Mouse (Mus musculus) lung, adult 2 months (tissue): ENCODE results near the gene Hoxa7. TPM values are rescaled to one million over a fixed set of nuclear protein-coding genes. Genes with fewer than 3 reads are reported as not detected.
A peak's percentile ranks its signal among the peaks of the same experiment; 100 is the strongest.

Source experiments
- DNase-seq: peaks from one replicate; pipeline ENCODE4 v3.0.0; 2022
- H3K4me1 ChIP-seq: fragments of 200-500 bp; 2 replicates; pipeline ENCODE4 v1.6.1; 2011; ENCODE audit warnings: low read length; ENCODE audit not compliant: control insufficient read depth, insufficient read depth
- H3K4me3 ChIP-seq: fragments of 200-500 bp; replicated peaks from 2 replicates; pipeline ENCODE3; 2011; ENCODE audit warnings: low read depth, mild to moderate bottlenecking, control low read depth, low read length; ENCODE audit errors: extremely low read depth
- CTCF ChIP-seq: fragments of 200-500 bp; IDR thresholded peaks from 2 replicates; pipeline ENCODE4 v1.5.1; 2011; ENCODE audit warnings: mild to moderate bottlenecking, low read length, control low read depth; ENCODE audit not compliant: insufficient read depth
- POLR2A ChIP-seq: fragments of 200-500 bp; IDR thresholded peaks from 2 replicates; pipeline ENCODE4 v1.6.1; 2011; ENCODE audit warnings: low read depth, mild to moderate bottlenecking, control low read depth, low read length, borderline replicate concordance; ENCODE audit errors: extremely low read depth
- WGBS: fragments of 180-500 bp; shearing (Covaris S2); methylation state at CpG from one replicate; pipeline ENCODE4 v1.1.7; 2018; 5-methylcytosine and 5-hydroxymethylcytosine counted together
- polyA plus RNA-seq: library from polyadenylated mRNA; depleted of rRNA; stranded (reverse); fragments of >200 nt; gene quantifications from 2 replicates; pipeline ENCODE4 v1.2.3, GENCODE M21; 2012

Hoxa7 gene
- polyA plus RNA-seq, 1 experiment = 6.6 TPM

DNA sequence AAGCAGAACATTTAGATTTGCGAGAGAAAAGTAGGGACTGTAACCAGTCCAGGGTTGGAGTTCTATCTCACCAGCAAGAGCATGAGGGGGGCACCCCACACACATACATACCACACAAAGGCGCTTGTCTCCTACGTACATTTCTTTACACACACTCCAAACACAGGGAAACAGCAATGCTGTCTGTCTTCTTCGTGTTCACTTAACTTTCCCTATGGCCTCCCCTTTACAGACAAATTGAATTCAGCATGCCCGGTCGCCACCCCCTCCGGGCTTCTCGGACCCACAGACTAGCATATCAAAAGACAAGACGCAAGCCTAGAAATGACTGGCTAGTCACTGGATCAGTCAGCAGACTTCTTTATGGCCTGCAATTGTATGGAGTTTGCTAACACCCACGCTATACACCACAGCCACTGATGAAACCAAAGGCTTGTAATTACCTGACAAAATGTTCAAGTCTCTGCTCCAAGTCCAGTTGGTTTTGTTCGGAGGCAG, 41.4 kb downstream of the Hoxa7 start:
- Histone ChIP-seq H3K4me1 (peaks cover 2% of the 10 kb centered on the region; the same call in 1 of the 2 replicates), H3K4me3 (peak overlapping the region; percentile 63)
- WGBS = 32% methylated on average over 11 of the region's 11 CpGs
- DNase-seq = no peak
- TF ChIP-seq CTCF = no peak
- no peak for TF ChIP-seq POLR2A

- peak; percentile 10 for DNase-seq
- WGBS = 20% methylated on average over 10 of the region's 10 CpGs
Measured at GRCm38 (mm10) chr6:52179690-52180089, 42.0 kb downstream of the Hoxa7 start.

GRCm38 (mm10) chr6:52178918-52179665, 42.6 kb downstream of the Hoxa7 start:
- Histone ChIP-seq H3K4me1 (peaks cover 2% of the 10 kb centered on the region; the same call in 1 of the 2 replicates), H3K4me3 (peak overlapping the region; percentile 63)
- 21% methylated on average over 4 of the region's 4 CpGs for WGBS
- TF ChIP-seq CTCF (no peak), POLR2A (no peak)
- peak; percentile 25 for DNase-seq

More at GRCm38 (mm10) chr6:52179690-52180089, 42.0 kb downstream of the Hoxa7 start:
- Histone ChIP-seq H3K4me1 (peaks cover 2% of the 10 kb centered on the region; the same call in 1 of the 2 replicates), H3K4me3 (peak overlapping the region; percentile 63)
- TF ChIP-seq CTCF = no peak
- TF ChIP-seq POLR2A = no peak

DNA sequence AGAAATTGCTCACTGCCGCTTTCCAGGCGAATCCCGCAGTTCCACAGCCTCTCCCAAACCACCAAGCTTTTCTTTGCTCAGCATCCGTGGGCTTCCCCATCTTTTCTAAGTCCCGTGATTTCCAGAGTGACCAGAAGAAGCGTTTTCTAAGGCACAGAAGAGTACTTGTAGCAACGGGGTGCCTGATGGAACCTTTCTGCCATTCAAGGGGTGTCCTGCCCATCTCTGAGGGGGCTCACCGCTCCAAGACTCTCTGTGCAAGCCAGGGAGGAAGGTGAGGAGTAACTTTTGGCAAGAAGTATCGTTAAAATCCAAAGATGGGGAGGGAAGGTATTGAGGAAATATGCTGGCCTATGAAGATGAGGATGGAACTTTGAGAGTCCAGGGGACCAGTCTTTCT, 43.8 kb downstream of the Hoxa7 start:
- Histone ChIP-seq H3K4me1 (peaks cover 2% of the 10 kb centered on the region; the same call in 1 of the 2 replicates), H3K4me3 (peak overlapping the region; percentile 58)
- DNase-seq = peak; percentile 13
- WGBS = 23% methylated on average over 9 of the region's 9 CpGs
- no peak for TF ChIP-seq POLR2A
- no peak for TF ChIP-seq CTCF

GRCm38 (mm10) chr6:52177061-52177735, 44.5 kb downstream of the Hoxa7 start, which contains the start of gene 5730596B20Rik:
5730596B20Rik (plus strand) TSS chr6:52177498.
- TF ChIP-seq POLR2A = peak; percentile 20; the same call in 1 of the 2 replicates
- no peak for TF ChIP-seq CTCF
- WGBS = 16% methylated on average over 36 of the region's 36 CpGs
- Histone ChIP-seq H3K4me3 (peak within 1 kb of the TSS; percentile 60), H3K4me1 (peaks cover 4% of the 10 kb centered on the region; the same call in 1 of the 2 replicates)
- no peak for DNase-seq

DNA sequence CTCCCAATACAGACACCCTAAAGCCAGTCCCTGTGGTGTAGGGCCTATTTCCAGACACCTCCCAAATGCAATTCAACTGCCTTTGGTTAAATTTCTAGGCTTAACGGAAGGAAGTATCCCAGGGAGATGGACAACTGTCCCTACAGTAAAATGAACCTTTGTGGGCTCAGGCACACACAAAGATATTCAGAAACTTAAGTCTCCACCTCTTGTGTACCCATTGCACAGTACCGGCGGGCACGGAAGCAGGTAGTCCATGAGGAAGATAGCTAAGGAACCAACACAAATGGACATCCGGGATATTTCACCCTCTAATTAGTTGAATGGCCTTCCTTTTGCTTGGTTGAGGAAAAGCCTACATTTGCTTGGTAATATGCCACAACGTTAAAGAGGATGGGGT, 45.3 kb downstream of the Hoxa7 start:
- DNase-seq = no peak
- peaks cover 4% of the 10 kb centered on the region; the same call in 1 of the 2 replicates for H3K4me1 ChIP-seq
- TF ChIP-seq CTCF (no peak), POLR2A (no peak)
- 14% methylated on average over 6 of the region's 6 CpGs for WGBS
- H3K4me3 ChIP-seq = peak overlapping the region; percentile 60

DNA sequence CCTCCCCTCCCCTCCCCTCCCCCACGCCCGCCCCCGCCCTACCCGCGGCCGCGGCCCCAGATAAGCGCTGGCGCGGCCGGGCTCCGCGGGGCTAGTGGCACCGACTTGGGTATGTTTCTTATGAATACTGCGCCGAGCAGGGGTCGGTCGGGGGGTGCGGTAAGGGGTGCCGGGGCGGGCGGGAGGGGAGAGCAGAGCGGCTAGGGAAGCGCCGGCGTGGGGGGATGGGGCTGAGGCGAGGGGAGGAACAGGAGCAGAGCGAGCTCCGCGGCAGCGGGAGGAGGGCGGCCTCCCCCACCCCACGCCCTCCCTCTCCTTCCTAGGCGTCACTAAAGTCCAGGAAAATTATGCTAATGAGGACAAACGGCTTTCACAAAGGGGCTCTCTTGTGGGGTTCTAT, 45.8 kb downstream of the Hoxa7 start:
- DNase-seq = no peak
- WGBS = 11% methylated on average over 30 of the region's 35 CpGs
- Histone ChIP-seq H3K4me3 (peak overlapping the region; percentile 44), H3K4me1 (peaks cover 4% of the 10 kb centered on the region; the same call in 1 of the 2 replicates)
- no peak for TF ChIP-seq POLR2A
- no peak for TF ChIP-seq CTCF

GRCm38 (mm10) chr6:52174968-52175751, 46.5 kb downstream of the Hoxa7 start:
- Histone ChIP-seq H3K4me3 (peak overlapping the region; percentile 44), H3K4me1 (peaks cover 4% of the 10 kb centered on the region; the same call in 1 of the 2 replicates)
- WGBS = 5% methylated on average over 41 of the region's 41 CpGs
- TF ChIP-seq POLR2A (no peak), CTCF (no peak)
- no peak for DNase-seq

- DNase-seq = no peak
- Histone ChIP-seq H3K4me3 (no peak overlapping the region), H3K4me1 (peaks cover 9% of the 10 kb centered on the region)
- TF ChIP-seq POLR2A (no peak), CTCF (no peak)
- 22% methylated on average over 4 of the region's 4 CpGs for whole genome bisulfite sequencing
Measured at GRCm38 (mm10) chr6:52173648-52174047, 48.0 kb downstream of the Hoxa7 start.
